Mouse (Mus musculus) forebrain, embryonic 16.5 days (tissue): ENCODE data around the gene Spcs2. TPM values are rescaled to one million over a fixed set of nuclear protein-coding genes. Genes with fewer than 3 reads are reported as not detected.

Experiments
- ATAC-seq: fragments of 200-750 bp; cut with Nextera tagmentation; 2 replicates; pipeline ENCODE4 v1.8.0; 2017; ENCODE audit warnings: mild to moderate bottlenecking, moderate library complexity
- H3K27ac ChIP-seq: fragments of 300-500 bp; sonication (generic); 2 replicates; pipeline ENCODE4 v1.5.1; 2014; ENCODE audit warnings: low read length, control low read depth
- H3K27me3 ChIP-seq: fragments of 300-500 bp; sonication (generic); replicated peaks from 2 replicates; pipeline ENCODE4 v1.6.1; 2014; ENCODE audit warnings: low read length; ENCODE audit not compliant: control insufficient read depth, insufficient read depth
- H3K36me3 ChIP-seq: fragments of 300-500 bp; sonication (generic); 2 replicates; pipeline ENCODE4 v1.6.1; 2014; ENCODE audit not compliant: control insufficient read depth, insufficient read depth
- H3K4me1 ChIP-seq: fragments of 300-500 bp; sonication (generic); replicated peaks from 2 replicates; pipeline ENCODE4 v1.6.1; 2014; ENCODE audit warnings: low read length; ENCODE audit not compliant: control insufficient read depth, insufficient read depth
- H3K4me2 ChIP-seq: fragments of 300-500 bp; sonication (generic); 2 replicates; pipeline ENCODE4 v1.6.1; 2014; ENCODE audit warnings: mild to moderate bottlenecking, low read length, control low read depth
- H3K4me3 ChIP-seq: fragments of 300-500 bp; sonication (generic); replicated peaks from 2 replicates; pipeline ENCODE4 v1.5.1; 2014; ENCODE audit warnings: mild to moderate bottlenecking, low read length, control low read depth
- H3K9ac ChIP-seq: fragments of 300-500 bp; sonication (generic); replicated peaks from 2 replicates; pipeline ENCODE4 v1.6.1; 2014; ENCODE audit warnings: low read depth, low read length, control low read depth
- H3K9me3 ChIP-seq: fragments of 300-500 bp; sonication (generic); 2 replicates; pipeline ENCODE4 v1.6.1; 2016; ENCODE audit warnings: low read length; ENCODE audit not compliant: control insufficient read depth
- WGBS: fragments of 180-500 bp; shearing (Covaris S2); extraction: QIAGEN DNeasy Blood & Tissue Kit; methylation state at CpG from one replicate; pipeline ENCODE4 v1.1.7; 2014; 5-methylcytosine and 5-hydroxymethylcytosine counted together
- polyA plus RNA-seq: library from polyadenylated mRNA; unstranded; fragments of >200 nt; fragmentation: Nextera tagmentation; extraction: Ambion mirVana; gene quantifications from 2 replicates; pipeline ENCODE4 v1.2.1, GENCODE M21; 2015

The Spcs2 gene
- polyA plus RNA-seq, 1 experiment from 2014 or later = 278 TPM

- no peak overlapping the region for H3K27ac ChIP-seq
- H3K9me3 ChIP-seq = no peaks in the 10 kb centered on the region
- peaks cover 17% of the 10 kb centered on the region for H3K4me1 ChIP-seq
- H3K9ac ChIP-seq = no peak overlapping the region
- no peak overlapping the region for H3K4me3 ChIP-seq
- no peak overlapping the region for H3K4me2 ChIP-seq
- no peak for ATAC-seq
- no peaks in the 10 kb centered on the region for H3K27me3 ChIP-seq
- peaks cover 9% of the 10 kb centered on the region for H3K36me3 ChIP-seq
- 94% methylated on average over 7 of the region's 7 CpGs for WGBS
Observed at GRCm38 (mm10) chr7:99853350-99853749, 9.9 kb downstream of the Spcs2 start.

GRCm38 (mm10) chr7:99851618-99852017 is 11.6 kb downstream of the Spcs2 start:
- no peak for ATAC-seq
- H3K4me1 ChIP-seq = peaks cover 6% of the 10 kb centered on the region
- H3K27me3 ChIP-seq = no peaks in the 10 kb centered on the region
- no peaks in the 10 kb centered on the region for H3K9me3 ChIP-seq
- no peak overlapping the region for H3K27ac ChIP-seq
- H3K4me2 ChIP-seq = no peak overlapping the region
- no peak overlapping the region for H3K9ac ChIP-seq
- WGBS = 89% methylated on average over 6 of the region's 6 CpGs
- H3K36me3 ChIP-seq = peaks cover 15% of the 10 kb centered on the region
- no peak overlapping the region for H3K4me3 ChIP-seq

- Histone ChIP-seq H3K4me2 (no peak overlapping the region), H3K27ac (no peak overlapping the region), H3K4me3 (no peak overlapping the region), H3K4me1 (peaks cover 2% of the 10 kb centered on the region; the same call in 1 of the 2 replicates), H3K9me3 (no peaks in the 10 kb centered on the region), H3K27me3 (no peaks in the 10 kb centered on the region), H3K9ac (no peak overlapping the region), H3K36me3 (peaks cover 20% of the 10 kb centered on the region)
- ATAC-seq = no peak
- WGBS = 48% methylated on average over 1 of the region's 1 CpGs
Observed at GRCm38 (mm10) chr7:99851121-99851520, 12.1 kb downstream of the Spcs2 start.

- H3K9me3 ChIP-seq = no peaks in the 10 kb centered on the region
- ATAC-seq = no peak
- H3K4me2 ChIP-seq = no peak overlapping the region
- WGBS = 92% methylated on average over 5 of the region's 5 CpGs
- H3K27me3 ChIP-seq = no peaks in the 10 kb centered on the region
- H3K9ac ChIP-seq = no peak overlapping the region
- no peak overlapping the region for H3K27ac ChIP-seq
- H3K36me3 ChIP-seq = peaks cover 19% of the 10 kb centered on the region; the same call in 1 of the 2 replicates
- no peaks in the 10 kb centered on the region; the same call in 1 of the 2 replicates for H3K4me1 ChIP-seq
- no peak overlapping the region for H3K4me3 ChIP-seq
Observed at GRCm38 (mm10) chr7:99850534-99850933, 12.7 kb downstream of the Spcs2 start.

- no peaks in the 10 kb centered on the region; the same call in 1 of the 2 replicates for H3K4me1 ChIP-seq
- H3K27ac ChIP-seq = no peak overlapping the region
- H3K9ac ChIP-seq = no peak overlapping the region
- no peak for ATAC-seq
- H3K4me3 ChIP-seq = no peak overlapping the region
- peaks cover 30% of the 10 kb centered on the region; the same call in 1 of the 2 replicates for H3K36me3 ChIP-seq
- WGBS = 96% methylated on average over 8 of the region's 8 CpGs
- H3K4me2 ChIP-seq = no peak overlapping the region
- H3K27me3 ChIP-seq = no peaks in the 10 kb centered on the region
- no peaks in the 10 kb centered on the region for H3K9me3 ChIP-seq
Observed at GRCm38 (mm10) chr7:99845533-99846236, 17.6 kb downstream of the Spcs2 start.

GRCm38 (mm10) chr7:99838241-99838640 is 25.0 kb downstream of the Spcs2 start:
- ATAC-seq = no peak
- WGBS = 97% methylated on average over 3 of the region's 3 CpGs

GRCm38 (mm10) chr7:99837358-99838071 is 25.7 kb downstream of the Spcs2 start:
- Histone ChIP-seq H3K4me3 (no peak overlapping the region), H3K4me1 (no peaks in the 10 kb centered on the region), H3K9ac (no peak overlapping the region), H3K9me3 (no peaks in the 10 kb centered on the region), H3K27ac (no peak overlapping the region), H3K4me2 (no peak overlapping the region), H3K36me3 (peaks cover 10% of the 10 kb centered on the region; the same call in 1 of the 2 replicates), H3K27me3 (no peaks in the 10 kb centered on the region)
- no peak for ATAC-seq
- WGBS = 82% methylated on average over 6 of the region's 6 CpGs

More at GRCm38 (mm10) chr7:99838241-99838640, 25.0 kb downstream of the Spcs2 start:
- Histone ChIP-seq H3K36me3 (peaks cover 17% of the 10 kb centered on the region; the same call in 1 of the 2 replicates), H3K9ac (no peak overlapping the region), H3K27me3 (no peaks in the 10 kb centered on the region), H3K27ac (no peak overlapping the region), H3K4me3 (no peak overlapping the region), H3K4me2 (no peak overlapping the region), H3K9me3 (no peaks in the 10 kb centered on the region), H3K4me1 (no peaks in the 10 kb centered on the region)

GRCm38 (mm10) chr7:99836781-99837180 is 26.5 kb downstream of the Spcs2 start:
- Histone ChIP-seq H3K9ac (no peak overlapping the region), H3K36me3 (peaks cover 8% of the 10 kb centered on the region; the same call in 1 of the 2 replicates)

GRCm38 (mm10) chr7:99834314-99834853 is 28.9 kb downstream of the Spcs2 start:
- ATAC-seq = no peak
- H3K36me3 ChIP-seq = peaks cover 5% of the 10 kb centered on the region; the same call in 1 of the 2 replicates
- H3K4me3 ChIP-seq = no peak overlapping the region
- no peaks in the 10 kb centered on the region for H3K27me3 ChIP-seq
- H3K9me3 ChIP-seq = no peaks in the 10 kb centered on the region
- no peak overlapping the region for H3K4me2 ChIP-seq
- no peak overlapping the region for H3K27ac ChIP-seq
- WGBS = 82% methylated on average over 5 of the region's 5 CpGs
- H3K9ac ChIP-seq = no peak overlapping the region
- no peaks in the 10 kb centered on the region for H3K4me1 ChIP-seq

More at GRCm38 (mm10) chr7:99836781-99837180, 26.5 kb downstream of the Spcs2 start:
- ATAC-seq = no peak
- no peak overlapping the region for H3K4me3 ChIP-seq
- H3K4me2 ChIP-seq = no peak overlapping the region
- no peaks in the 10 kb centered on the region for H3K4me1 ChIP-seq
- no peaks in the 10 kb centered on the region for H3K27me3 ChIP-seq
- WGBS = 39% methylated on average over 4 of the region's 4 CpGs
- no peaks in the 10 kb centered on the region for H3K9me3 ChIP-seq
- no peak overlapping the region for H3K27ac ChIP-seq
